7 mouse cellular contexts compared by ENCODE assay signal in the genomic region with DNA sequence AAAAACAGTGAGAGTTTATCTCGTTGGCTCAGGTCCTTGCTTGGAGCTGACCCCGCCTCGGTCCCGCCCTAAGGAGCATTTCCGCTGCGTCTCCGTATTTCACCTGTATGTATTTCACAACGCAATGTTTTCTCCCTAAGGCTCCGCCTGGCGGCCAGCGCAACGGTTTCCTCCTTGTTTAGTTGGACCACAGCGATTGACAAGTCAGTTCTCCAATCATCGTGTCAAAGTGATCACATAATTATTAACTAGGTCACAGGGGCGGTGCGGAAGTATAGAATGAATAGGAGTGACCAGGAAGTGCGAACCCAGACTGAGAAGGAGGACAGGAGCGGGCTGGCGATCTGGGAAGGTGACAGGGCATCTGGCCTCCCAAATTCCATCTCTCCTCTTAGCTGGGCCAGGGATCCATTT. TPM values are rescaled to one million over a fixed set of nuclear protein-coding genes. Genes with fewer than 3 reads are reported as not detected.
DNase-seq lines count a peak whose midpoint lies in the region; ATAC-seq lines count a peak whose summit lies in the region.

A gene (plus strand): TSS at position 125 of the 414 bp plus-strand sequence.

- H3K27me3 ChIP-seq in intestine, embryonic 15.5 days (replicated peaks) = no peaks in the 10 kb centered on the region
- no peaks in the 10 kb centered on the region for H3K27me3 ChIP-seq in midbrain, embryonic 10.5 days (ENCODE audit: low read depth, poor library complexity, severe bottlenecking)

- DNase-seq in adrenal gland, adult 2 months = peak; percentile 94
- DNase-seq in embryo, embryonic 11.5 days (ENCODE audit: low read depth, low spot score) = peak; percentile 81
- peak; percentile 75 to 87 for DNase-seq in gastrocnemius, postnatal 36 days
- DNase-seq in left cerebral cortex, postnatal 25 days (ENCODE audit: low spot score in 2 of 2) = peak; percentile 92 to 95
- peak; percentile 84 for DNase-seq in midbrain, embryonic 10.5 days (ENCODE audit: low spot score)
- peak; percentile 74 for DNase-seq in right cerebral cortex, postnatal 4 days

- H3K9ac ChIP-seq in intestine, embryonic 15.5 days = peak within 1 kb of the TSS; percentile 21; the same call in 1 of the 2 replicates

- peak; percentile 96 for ATAC-seq in intestine, embryonic 15.5 days

- under 1% methylated on average over 19 of the region's 19 CpGs for WGBS in intestine, embryonic 15.5 days
- WGBS in midbrain, embryonic 10.5 days = under 1% methylated on average over 19 of the region's 19 CpGs

- H3K27ac ChIP-seq in intestine, embryonic 15.5 days = no peak within 1 kb of the TSS
- H3K27ac ChIP-seq in midbrain, embryonic 10.5 days (replicated peaks) = peak within 1 kb of the TSS; percentile 66; the same call in 1 of the 2 replicates

- 0 out of 2 replicates have a peak, but pooled peaks cover 2% of the 10 kb centered on the region for H3K36me3 ChIP-seq in intestine, embryonic 15.5 days
- peaks cover 16% of the 10 kb centered on the region for H3K36me3 ChIP-seq in midbrain, embryonic 10.5 days

- no peaks in the 10 kb centered on the region for H3K9me3 ChIP-seq in intestine, embryonic 15.5 days
- H3K9me3 ChIP-seq in midbrain, embryonic 10.5 days (replicated peaks) = no peaks in the 10 kb centered on the region

- peak within 1 kb of the TSS; percentile 57 for H3K4me2 ChIP-seq in intestine, embryonic 15.5 days (replicated peaks)

- peaks cover 12% of the 10 kb centered on the region for H3K4me1 ChIP-seq in intestine, embryonic 15.5 days (replicated peaks)
- peaks cover 27% of the 10 kb centered on the region for H3K4me1 ChIP-seq in midbrain, embryonic 10.5 days

- peak within 1 kb of the TSS; percentile 42 for H3K4me3 ChIP-seq in intestine, embryonic 15.5 days (replicated peaks)
- peak within 1 kb of the TSS; percentile 57 for H3K4me3 ChIP-seq in midbrain, embryonic 10.5 days

- intact Hi-C loops in gastrocnemius, postnatal 36 days (cut with DNase I) = no loop called here
- intact Hi-C loops in left cerebral cortex, postnatal 25 days (cut with DNase I) = no loop called here

RNA-seq across cellular contexts. Expression of the gene that starts here (rescaled TPM):
- 100 to 1,000 TPM; 105 to 197 TPM for total RNA-seq in adrenal gland, adult 2 months (2021)
- polyA plus RNA-seq in adrenal gland, adult 2 months (2012; rRNA removed) = 213 and 313 TPM in 2 replicates
- 10 to 100 TPM; 13.4 to 13.7 TPM for total RNA-seq in gastrocnemius, postnatal 36 days (2021)
- 140 and 141 TPM in 2 replicates for polyA plus RNA-seq in intestine, embryonic 15.5 days (2015; fragmentation: Nextera tagmentation; extraction: Ambion mirVana)
- 10 to 100 TPM; 35.8 to 42.0 TPM for total RNA-seq in left cerebral cortex, postnatal 25 days (2021)
- polyA plus RNA-seq in midbrain, embryonic 10.5 days (2016; fragmentation: Nextera tagmentation; extraction: Ambion mirVana) = 75.7 and 82.3 TPM in 2 replicates
